Mouse (Mus musculus) hindbrain, embryonic 13.5 days (tissue): Measurements from ENCODE around the gene 4933415A04Rik. TPM values are rescaled to one million over a fixed set of nuclear protein-coding genes. Genes with fewer than 3 reads are reported as not detected.

Experiments used
- polyA plus RNA-seq: library from polyadenylated mRNA; unstranded; fragments of >200 nt; fragmentation: Nextera tagmentation; extraction: Ambion mirVana; gene quantifications from 2 replicates; pipeline ENCODE4 v1.2.1, GENCODE M21; 2015

Gene 4933415A04Rik
- polyA plus RNA-seq, 1 experiment from 2014 or later = 6.1 TPM

Other genes starting within 250 kb of the 4933415A04Rik start
- 51.3 and 56.9 TPM in 2 replicates for gene Pttg1, start 160.8 kb upstream of the 4933415A04Rik start, polyA plus RNA-seq
- gene Slu7, start 153.3 kb upstream of the 4933415A04Rik start, polyA plus RNA-seq = 71.0 and 71.5 TPM in 2 replicates
- 8.0 and 8.3 TPM in 2 replicates for gene C1qtnf2, start 112.8 kb upstream of the 4933415A04Rik start, polyA plus RNA-seq
- gene Ccnjl, start 58.3 kb upstream of the 4933415A04Rik start, polyA plus RNA-seq = 18.5 and 20.8 TPM in 2 replicates
- gene Fabp6, start 14.5 kb downstream of the 4933415A04Rik start, polyA plus RNA-seq = not detected in 2 replicates
- gene Pwwp2a, start 95.0 kb downstream of the 4933415A04Rik start, polyA plus RNA-seq = 33.4 and 36.3 TPM in 2 replicates
- 91.9 and 94.2 TPM in 2 replicates for gene Ttc1, start 161.0 kb downstream of the 4933415A04Rik start, polyA plus RNA-seq